Mouse (Mus musculus) testis, adult 2 months (tissue): ENCODE results near the gene Ubb.

Experiments
- CTCF ChIP-seq: fragments of 200-500 bp; IDR thresholded peaks from 2 replicates; pipeline ENCODE4 v1.5.1; 2012; ENCODE audit warnings: low read depth, mild to moderate bottlenecking, inconsistent platforms, low read length, moderate library complexity; ENCODE audit not compliant: control insufficient read depth, insufficient read depth, insufficient replicate concordance
- POLR2A ChIP-seq: fragments of 200-500 bp; IDR thresholded peaks from 2 replicates; pipeline ENCODE4 v1.6.1; 2012; ENCODE audit warnings: low read depth, mild to moderate bottlenecking, inconsistent platforms, low read length, moderate library complexity; ENCODE audit not compliant: control insufficient read depth

DNA sequence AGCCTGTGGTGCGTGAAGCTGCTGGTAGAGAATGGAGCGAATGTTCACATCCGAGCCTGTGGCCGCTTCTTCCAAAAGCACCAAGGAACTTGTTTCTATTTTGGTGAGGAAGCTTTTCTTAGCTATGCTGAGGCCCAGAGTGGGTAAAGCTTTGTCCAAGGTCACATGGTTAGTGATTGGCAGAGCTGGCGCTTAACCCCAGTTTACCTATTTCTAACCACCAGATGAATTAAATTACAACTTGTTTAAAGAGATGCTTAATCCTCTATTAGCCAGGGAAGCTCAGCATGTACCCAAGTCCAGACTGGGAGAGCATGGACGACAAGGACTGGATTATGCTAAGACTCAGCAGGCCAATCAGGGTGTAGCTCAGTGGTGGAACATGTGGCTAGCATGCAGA lies 32.1 kb downstream of the Ubb start:
- TF ChIP-seq POLR2A (no peak), CTCF (no peak)
